Mouse (Mus musculus): ENCODE data around the gene Phxr2.

Gene Phxr2

DNA sequence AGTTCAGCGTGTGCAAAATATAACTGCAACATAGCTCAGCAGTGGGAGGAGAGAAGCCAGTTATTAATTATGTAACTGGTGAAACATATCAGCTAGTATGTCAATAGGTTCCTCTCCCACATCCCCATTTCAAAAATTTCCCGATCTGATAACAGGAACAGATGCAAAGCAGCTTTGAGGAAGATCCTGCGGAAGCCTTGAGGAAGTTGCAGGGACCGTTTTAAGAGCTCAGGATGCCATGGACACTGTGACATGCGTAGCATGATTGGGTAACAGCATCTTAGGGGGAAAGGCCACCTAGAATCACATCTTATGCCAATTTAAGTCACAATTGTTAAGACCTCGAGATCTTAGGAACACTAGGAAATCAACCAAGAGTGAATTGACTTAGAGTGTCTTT lies 36.2 kb downstream of the Phxr2 start:
- no peak for DNase-seq (ENCODE audit: low spot score)

DNA sequence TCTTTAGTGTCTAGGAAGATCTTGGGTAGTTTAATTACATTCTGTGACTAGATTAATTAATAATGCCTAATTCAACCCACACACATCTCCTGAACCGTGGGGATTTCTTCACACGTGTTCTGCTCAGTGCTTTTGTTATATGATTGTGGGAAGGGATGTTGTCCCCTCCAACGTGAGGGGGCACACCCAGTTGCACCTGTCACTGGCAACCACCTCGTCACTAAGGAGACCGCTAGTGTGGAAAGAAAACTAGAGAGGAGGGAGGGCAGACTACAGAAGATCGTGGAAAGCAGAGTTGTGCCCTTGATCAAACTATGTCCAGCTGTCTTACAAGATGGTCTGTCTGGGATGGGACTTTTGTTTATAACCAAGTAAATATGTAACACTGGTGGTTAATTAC lies 40.1 kb downstream of the Phxr2 start:
- no peak for DNase-seq (ENCODE audit: low spot score)

DNA sequence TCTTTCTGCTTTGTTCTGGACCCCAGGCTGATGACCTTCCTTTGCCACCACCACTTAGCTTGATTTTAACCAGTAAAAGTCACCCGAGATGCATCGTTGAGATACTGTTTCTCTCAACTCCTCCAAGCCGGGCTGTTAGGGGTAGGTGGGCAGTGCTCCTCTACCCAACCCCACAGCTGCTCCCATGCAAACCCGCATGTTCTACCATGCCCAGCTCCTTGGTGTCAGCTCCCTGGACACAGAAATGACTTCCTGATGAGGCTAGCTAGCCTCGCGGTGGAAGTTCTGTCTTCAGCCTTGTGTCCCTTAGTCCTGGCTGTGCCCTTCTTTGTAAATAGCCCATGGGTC lies 40.9 kb downstream of the Phxr2 start:
- DNase-seq (ENCODE audit: low spot score), result no peak

GRCm38 (mm10) chr10:99084397-99085239 lies 41.5 kb downstream of the Phxr2 start:
- peak; percentile 93 for DNase-seq (ENCODE audit: low spot score)

GRCm38 (mm10) chr10:99083431-99084003 lies 42.6 kb downstream of the Phxr2 start:
- no peak for DNase-seq (ENCODE audit: low spot score)

GRCm38 (mm10) chr10:99081569-99081990 lies 44.5 kb downstream of the Phxr2 start:
- DNase-seq (ENCODE audit: low spot score), result no peak

GRCm38 (mm10) chr10:99078621-99079020 lies 47.5 kb downstream of the Phxr2 start:
- DNase-seq (ENCODE audit: low spot score), result no peak

DNA sequence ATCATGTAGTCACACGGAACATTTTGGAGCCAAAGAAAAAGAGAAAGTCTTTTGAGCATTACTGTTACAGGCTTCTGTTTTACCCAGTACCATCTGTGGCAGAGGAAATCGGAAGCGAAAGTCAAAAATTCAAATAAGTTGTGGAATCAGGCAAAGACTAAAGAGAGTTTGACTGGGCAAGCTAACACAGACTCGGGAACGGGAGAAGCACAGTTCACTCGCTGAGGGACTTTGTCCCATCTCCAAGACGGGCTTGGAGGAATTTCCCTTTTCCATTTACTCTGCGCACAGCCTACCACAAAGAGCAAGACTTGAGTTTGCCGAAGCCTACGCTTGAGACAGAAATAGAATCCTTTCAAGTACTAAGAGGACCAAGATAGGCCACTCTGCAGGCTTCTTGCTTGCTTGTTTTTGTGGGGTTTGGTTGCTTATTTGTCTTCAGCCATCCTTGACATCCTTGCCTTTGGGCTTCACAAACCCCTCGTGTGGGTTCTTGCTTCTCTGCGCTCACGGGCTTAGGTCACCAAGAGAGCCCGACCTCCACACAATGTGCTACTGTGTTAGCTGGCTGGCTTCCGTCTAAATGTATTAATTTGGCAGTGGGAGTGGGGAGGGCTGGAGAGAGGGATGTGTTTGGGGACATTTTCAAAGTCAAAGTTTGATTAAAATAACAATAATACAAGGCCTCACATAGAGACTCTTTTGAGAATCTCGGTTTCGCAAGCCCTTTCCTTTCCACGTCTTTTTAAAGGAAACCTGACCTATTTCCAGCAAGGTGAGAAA lies 49.8 kb downstream of the Phxr2 start:
- no peak for DNase-seq (ENCODE audit: low spot score)
